Mouse (Mus musculus): Measurements from ENCODE around the gene Pla2g2e. TPM values are rescaled to one million over a fixed set of nuclear protein-coding genes. Genes with fewer than 3 reads are reported as not detected.
A peak's percentile ranks its signal among the peaks of the same experiment; 100 is the strongest.
"Not testable (repeated sequence)": the region's sequence is repeated elsewhere in the genome, so short reads cannot be mapped to it uniquely, and the experiment has no call there.

The Pla2g2e gene
- total RNA-seq, 1 experiment, result 0.36 TPM

DNA sequence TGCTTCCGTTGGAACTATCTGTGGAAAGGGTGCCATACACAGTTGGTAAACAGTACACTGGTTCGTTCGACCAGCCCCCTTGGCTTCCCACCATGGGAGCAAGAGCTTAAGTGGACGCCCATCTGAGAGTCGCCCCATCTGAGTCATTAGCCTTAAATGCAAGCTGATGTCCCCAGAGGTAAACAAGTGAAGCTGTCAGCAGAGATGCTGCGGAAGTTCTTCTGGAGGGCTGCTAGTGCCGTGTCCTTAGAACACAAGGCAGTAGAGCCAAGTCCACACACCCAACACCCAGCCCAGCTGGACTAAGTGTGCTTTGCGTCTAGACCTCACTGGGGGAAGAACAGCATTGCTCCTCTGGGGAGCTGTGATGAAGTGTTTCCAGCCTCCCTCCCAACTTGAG is 11.9 kb downstream of the Pla2g2e start:
- Histone ChIP-seq H3K4me3 (ENCODE audit: insufficient read depth in 1 of 2, low read depth in 1 of 2, low read length in 2 of 2, poor library complexity in 1 of 2, severe bottlenecking in 1 of 2) (peak overlapping the region in 1 of 2 experiments; percentile 26; a peak in 2 of 4 replicates), H3K36me3 (ENCODE audit: control insufficient read depth, insufficient read depth, low read length, poor library complexity, severe bottlenecking) (peaks cover 3% of the 10 kb centered on the region; the same call in 1 of the 2 replicates), H3K9ac (ENCODE audit: insufficient read depth, low read depth, low read length, poor library complexity, severe bottlenecking) (no peak overlapping the region), H3K9me3 (ENCODE audit: control insufficient read depth, insufficient read depth, low read depth, low read length) (no peaks in the 10 kb centered on the region), H3K27ac (ENCODE audit: insufficient read depth, low read depth, low read length, poor library complexity, severe bottlenecking) (peak overlapping the region; percentile 77), H3K4me1 (ENCODE audit: control insufficient read depth in 2 of 2, insufficient read depth in 2 of 2, low read length in 2 of 2, poor library complexity in 1 of 2) (peaks cover 16 to 32% of the 10 kb centered on the region in 2 experiments)
- TF ChIP-seq CHD2 (IDR thresholded peaks at IDR 0.05; ENCODE audit: low read depth, low read length) (no peak), ZC3H11A (IDR thresholded peaks at IDR 0.05; ENCODE audit: borderline replicate concordance, low read depth, low read length) (no peak), ZNF384 (IDR thresholded peaks at IDR 0.05; ENCODE audit: low read depth, low read length) (no peak), HCFC1 (IDR thresholded peaks at IDR 0.05; ENCODE audit: borderline replicate concordance, insufficient read depth, low read length) (no peak), MAFK (IDR thresholded peaks at IDR 0.05; ENCODE audit: insufficient read depth, low read depth, low read length) (no peak)
- in situ Hi-C loops (cut with MboI; ENCODE audit: low sequenced_read_pairs in 2 of 2, unreplicated experiment in 2 of 2), result no loop called here
- DNase-seq (ENCODE audit: low read depth, low spot score), result no peak

DNA sequence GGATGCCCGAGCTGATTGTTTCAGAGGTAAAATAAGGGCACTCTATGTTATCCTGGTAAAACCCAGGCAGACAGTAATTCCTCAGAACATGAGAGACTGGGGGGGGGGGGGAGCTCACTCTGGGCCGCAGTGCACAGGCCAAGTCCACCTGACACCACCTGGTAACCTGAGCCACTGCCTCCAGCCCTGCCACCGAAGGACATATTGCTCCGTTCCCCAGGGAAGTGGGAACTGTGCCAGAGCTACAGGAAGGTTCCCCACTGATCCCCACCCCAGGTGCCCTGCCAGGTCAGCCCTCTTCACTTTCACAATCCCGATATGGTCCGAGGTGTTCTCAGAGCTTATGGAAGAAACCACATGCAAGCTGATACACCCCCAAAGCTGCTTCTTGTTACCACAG is 14.9 kb downstream of the Pla2g2e start:
- no peak overlapping the region for H3K4me3 ChIP-seq (ENCODE audit: insufficient read depth in 1 of 2, low read depth in 1 of 2, low read length in 2 of 2, poor library complexity in 1 of 2, severe bottlenecking in 1 of 2)
- peak overlapping the region; percentile 19; the same call in 1 of the 2 replicates for H3K9ac ChIP-seq (ENCODE audit: insufficient read depth, low read depth, low read length, poor library complexity, severe bottlenecking)
- H3K9me3 ChIP-seq (ENCODE audit: control insufficient read depth, insufficient read depth, low read depth, low read length), result no peaks in the 10 kb centered on the region
- DNase-seq (ENCODE audit: low read depth, low spot score), result no peak
- H3K27ac ChIP-seq (ENCODE audit: insufficient read depth, low read depth, low read length, poor library complexity, severe bottlenecking), result peak overlapping the region; percentile 18; the same call in 1 of the 2 replicates
- peaks cover 16 to 32% of the 10 kb centered on the region in 2 experiments for H3K4me1 ChIP-seq (ENCODE audit: control insufficient read depth in 2 of 2, insufficient read depth in 2 of 2, low read length in 2 of 2, poor library complexity in 1 of 2)
- in situ Hi-C loops (cut with MboI; ENCODE audit: low sequenced_read_pairs in 2 of 2, unreplicated experiment in 2 of 2), result no loop called here
- TF ChIP-seq MAFK (IDR thresholded peaks at IDR 0.05; ENCODE audit: insufficient read depth, low read depth, low read length), result no peak
- no peak for TF ChIP-seq ZNF384 (IDR thresholded peaks at IDR 0.05; ENCODE audit: low read depth, low read length)
- TF ChIP-seq CHD2 (IDR thresholded peaks at IDR 0.05; ENCODE audit: low read depth, low read length), result no peak
- no peak for TF ChIP-seq HCFC1 (IDR thresholded peaks at IDR 0.05; ENCODE audit: borderline replicate concordance, insufficient read depth, low read length)
- peaks cover 17% of the 10 kb centered on the region for H3K36me3 ChIP-seq (ENCODE audit: control insufficient read depth, insufficient read depth, low read length, poor library complexity, severe bottlenecking)

DNA sequence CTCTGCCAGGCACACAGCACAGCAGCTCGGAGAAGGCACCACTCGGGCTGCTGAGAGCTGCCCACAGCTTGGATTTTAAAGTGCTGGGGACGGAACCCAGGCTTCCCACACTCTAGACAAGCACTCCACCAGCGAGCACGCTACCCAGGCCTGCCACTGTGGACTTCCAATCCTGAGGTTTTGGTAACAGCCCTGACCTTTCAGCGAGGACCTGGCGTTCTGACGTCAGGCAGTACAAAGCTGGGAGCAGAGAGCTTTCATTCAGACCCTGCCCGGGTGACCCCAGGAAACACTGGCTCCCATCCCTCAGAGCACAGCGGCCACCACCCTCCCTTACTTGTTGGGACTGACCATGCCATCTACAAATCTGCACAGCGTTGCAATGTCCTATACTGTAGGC is 16.0 kb downstream of the Pla2g2e start:
- H3K9ac ChIP-seq (ENCODE audit: insufficient read depth, low read depth, low read length, poor library complexity, severe bottlenecking); H3K27ac ChIP-seq (ENCODE audit: insufficient read depth, low read depth, low read length, poor library complexity, severe bottlenecking); DNase-seq (ENCODE audit: low read depth, low spot score); H3K4me3 ChIP-seq (ENCODE audit: insufficient read depth in 1 of 2, low read depth in 1 of 2, low read length in 2 of 2, poor library complexity in 1 of 2, severe bottlenecking in 1 of 2); H3K9me3 ChIP-seq (ENCODE audit: control insufficient read depth, insufficient read depth, low read depth, low read length); in situ Hi-C loops (cut with MboI; ENCODE audit: low sequenced_read_pairs in 2 of 2, unreplicated experiment in 2 of 2): not testable (repeated sequence)
- Histone ChIP-seq H3K4me1 (ENCODE audit: control insufficient read depth in 2 of 2, insufficient read depth in 2 of 2, low read length in 2 of 2, poor library complexity in 1 of 2) (peaks cover 14 to 32% of the 10 kb centered on the region in 2 experiments), H3K36me3 (ENCODE audit: control insufficient read depth, insufficient read depth, low read length, poor library complexity, severe bottlenecking) (peaks cover 25% of the 10 kb centered on the region)

GRCm38 (mm10) chr4:138899361-138899760 is 21.6 kb downstream of the Pla2g2e start:
- TF ChIP-seq ZC3H11A (IDR thresholded peaks at IDR 0.05; ENCODE audit: borderline replicate concordance, low read depth, low read length), result no peak
- no peak for TF ChIP-seq HCFC1 (IDR thresholded peaks at IDR 0.05; ENCODE audit: borderline replicate concordance, insufficient read depth, low read length)
- no peak for TF ChIP-seq MAFK (IDR thresholded peaks at IDR 0.05; ENCODE audit: insufficient read depth, low read depth, low read length)
- no peak for TF ChIP-seq ZNF384 (IDR thresholded peaks at IDR 0.05; ENCODE audit: low read depth, low read length)
- TF ChIP-seq CHD2 (IDR thresholded peaks at IDR 0.05; ENCODE audit: low read depth, low read length), result no peak
- H3K4me3 ChIP-seq (ENCODE audit: insufficient read depth in 1 of 2, low read depth in 1 of 2, low read length in 2 of 2, poor library complexity in 1 of 2, severe bottlenecking in 1 of 2), result no peak overlapping the region
- in situ Hi-C loops (cut with MboI; ENCODE audit: low sequenced_read_pairs in 2 of 2, unreplicated experiment in 2 of 2), result no loop called here
- H3K36me3 ChIP-seq (ENCODE audit: control insufficient read depth, insufficient read depth, low read length, poor library complexity, severe bottlenecking), result peaks cover 35% of the 10 kb centered on the region
- no peaks in the 10 kb centered on the region for H3K9me3 ChIP-seq (ENCODE audit: control insufficient read depth, insufficient read depth, low read depth, low read length)
- peaks cover 0 to 7% of the 10 kb centered on the region in 2 experiments; a peak in 1 of 4 replicates for H3K4me1 ChIP-seq (ENCODE audit: control insufficient read depth in 2 of 2, insufficient read depth in 2 of 2, low read length in 2 of 2, poor library complexity in 1 of 2)
- H3K9ac ChIP-seq (ENCODE audit: insufficient read depth, low read depth, low read length, poor library complexity, severe bottlenecking), result no peak overlapping the region
- DNase-seq (ENCODE audit: low read depth, low spot score), result no peak
- H3K27ac ChIP-seq (ENCODE audit: insufficient read depth, low read depth, low read length, poor library complexity, severe bottlenecking), result no peak overlapping the region

- no peak overlapping the region for H3K27ac ChIP-seq (ENCODE audit: insufficient read depth, low read depth, low read length, poor library complexity, severe bottlenecking)
- no peak overlapping the region for H3K4me3 ChIP-seq (ENCODE audit: insufficient read depth in 1 of 2, low read depth in 1 of 2, low read length in 2 of 2, poor library complexity in 1 of 2, severe bottlenecking in 1 of 2)
- H3K9me3 ChIP-seq (ENCODE audit: control insufficient read depth, insufficient read depth, low read depth, low read length), result no peaks in the 10 kb centered on the region
- peaks cover 35% of the 10 kb centered on the region for H3K36me3 ChIP-seq (ENCODE audit: control insufficient read depth, insufficient read depth, low read length, poor library complexity, severe bottlenecking)
- no peak overlapping the region for H3K9ac ChIP-seq (ENCODE audit: insufficient read depth, low read depth, low read length, poor library complexity, severe bottlenecking)
- H3K4me1 ChIP-seq (ENCODE audit: control insufficient read depth in 2 of 2, insufficient read depth in 2 of 2, low read length in 2 of 2, poor library complexity in 1 of 2), result peaks cover 0 to 7% of the 10 kb centered on the region in 2 experiments; a peak in 1 of 4 replicates
- no peak for DNase-seq (ENCODE audit: low read depth, low spot score)
- TF ChIP-seq HCFC1 (IDR thresholded peaks at IDR 0.05; ENCODE audit: borderline replicate concordance, insufficient read depth, low read length), result no peak
- no peak for TF ChIP-seq CHD2 (IDR thresholded peaks at IDR 0.05; ENCODE audit: low read depth, low read length)
- TF ChIP-seq ZC3H11A (IDR thresholded peaks at IDR 0.05; ENCODE audit: borderline replicate concordance, low read depth, low read length), result no peak
- no peak for TF ChIP-seq MAFK (IDR thresholded peaks at IDR 0.05; ENCODE audit: insufficient read depth, low read depth, low read length)
- in situ Hi-C loops (cut with MboI; ENCODE audit: low sequenced_read_pairs in 2 of 2, unreplicated experiment in 2 of 2), result no loop called here
Measured at GRCm38 (mm10) chr4:138905624-138906337, 28.0 kb downstream of the Pla2g2e start.

Measured in ES-E14 (cell line).